Mouse (Mus musculus): Measurements from ENCODE around the gene Ube2v1.

Ube2v1 gene

DNA sequence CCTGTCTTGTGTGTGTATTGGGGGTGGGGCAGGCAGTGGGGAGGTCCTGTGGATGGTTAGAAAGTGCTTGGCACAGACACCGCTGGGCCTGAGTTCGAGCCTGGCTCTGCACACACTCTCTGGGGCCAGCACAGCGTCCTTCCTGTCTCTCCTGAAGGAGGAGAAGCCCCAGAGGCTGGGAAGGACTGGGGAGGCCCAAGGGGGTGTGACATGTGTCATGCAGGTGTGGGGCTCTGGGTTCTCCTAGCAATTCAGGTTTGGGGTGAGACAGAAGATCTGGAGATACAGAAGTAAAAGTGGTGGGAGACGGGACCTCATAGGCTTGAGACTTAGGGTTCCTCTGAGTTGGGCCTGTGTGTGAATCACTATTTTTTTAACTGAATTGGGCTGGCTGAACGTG is 68.9 kb downstream of the Ube2v1 start:
- no peak for DNase-seq (ENCODE audit: low spot score in 2 of 2)

DNA sequence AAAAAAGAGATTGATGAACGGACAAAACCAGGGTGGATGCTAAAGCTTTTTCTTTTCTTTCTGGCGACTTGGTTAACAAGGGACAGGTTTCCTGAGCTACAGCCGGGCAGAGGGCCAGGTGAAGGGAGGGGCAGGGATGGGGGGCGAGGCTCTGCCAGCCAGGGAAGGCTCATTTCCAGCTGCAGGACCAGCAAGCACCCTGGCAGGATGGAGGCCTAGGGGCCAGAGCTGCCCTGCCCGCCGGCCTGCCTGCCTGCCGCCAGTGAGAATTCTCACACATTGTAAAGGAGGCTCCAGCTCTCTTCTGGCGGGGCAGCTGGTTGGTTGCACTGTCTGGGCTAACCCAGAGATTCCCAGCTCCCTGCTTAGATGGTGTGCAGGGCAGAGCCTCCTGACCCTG is 69.8 kb downstream of the Ube2v1 start:
- no peak for DNase-seq (ENCODE audit: low spot score in 2 of 2)

DNA sequence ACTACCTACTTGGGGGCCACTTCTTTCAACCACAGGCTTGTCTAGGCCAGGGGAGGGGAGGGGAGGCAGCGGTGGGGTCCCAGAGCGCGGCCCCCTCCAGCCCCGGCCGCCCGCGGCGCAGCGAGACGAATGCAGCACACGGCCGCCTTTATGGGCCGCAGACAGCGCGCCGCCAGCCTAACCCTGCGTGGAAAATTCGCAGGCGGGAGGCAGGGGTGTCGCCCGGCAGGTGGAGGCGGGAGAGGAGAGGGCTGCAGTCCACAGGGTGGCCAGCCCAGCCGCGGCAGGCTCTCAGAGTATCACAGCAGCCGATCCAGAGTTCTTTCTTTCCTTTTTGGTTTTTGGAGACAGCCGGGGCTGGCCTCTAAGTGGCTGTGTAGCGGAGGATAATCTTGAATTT is 72.5 kb downstream of the Ube2v1 start:
- no peak for DNase-seq (ENCODE audit: low spot score in 2 of 2)
